Mouse (Mus musculus) ES-E14 (cell line): ENCODE data around the gene Bicra.

Experiments
- HCFC1 ChIP-seq: IDR thresholded peaks from 2 replicates; pipeline ENCODE4 v1.6.1; 2012; ENCODE audit warnings: low read length, inconsistent platforms, borderline replicate concordance; ENCODE audit not compliant: insufficient read depth
- ZNF384 ChIP-seq: IDR thresholded peaks from 2 replicates; pipeline ENCODE4 v1.6.1; 2012; ENCODE audit warnings: low read depth, low read length, inconsistent platforms

- TF ChIP-seq ZNF384 (no peak), HCFC1 (no peak)
Observed at GRCm38 (mm10) chr7:15972247-15972646, 75.5 kb downstream of the Bicra start.
